Mouse (Mus musculus): ENCODE results near the gene Tmbim1. TPM values are rescaled to one million over a fixed set of nuclear protein-coding genes. Genes with fewer than 3 reads are reported as not detected.
"Not testable (repeated sequence)": the region's sequence is repeated elsewhere in the genome, so short reads cannot be mapped to it uniquely, and the experiment has no call there.

The Tmbim1 gene
- polyA plus RNA-seq, 1 experiment from 2014 or later = 8.6 TPM

DNA sequence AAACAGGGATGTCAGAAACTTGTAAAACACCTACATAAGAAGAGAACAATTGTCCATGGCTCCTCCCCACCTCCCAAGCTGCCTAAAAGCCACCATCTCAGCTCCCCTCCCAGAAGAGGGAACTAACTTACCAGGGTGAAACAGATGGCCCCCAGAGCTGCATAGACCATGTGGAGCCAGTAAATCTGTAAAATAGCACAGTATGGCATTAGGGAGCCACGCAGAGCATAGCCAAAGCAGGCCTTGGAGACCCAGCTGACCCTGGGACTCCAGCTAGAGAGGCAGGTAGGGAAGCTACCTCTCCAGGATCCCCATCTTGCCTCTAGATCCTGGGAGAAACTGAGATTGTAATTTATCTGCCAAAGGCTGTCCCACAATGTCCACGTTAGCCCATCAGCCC, 15.7 kb downstream of the Tmbim1 start:
- no peak overlapping the region for H3K4me2 ChIP-seq
- H3K27me3 ChIP-seq = no peaks in the 10 kb centered on the region
- WGBS = 87% methylated on average over 2 of the region's 2 CpGs
- H3K9ac ChIP-seq = no peak overlapping the region
- H3K36me3 ChIP-seq = peaks cover 52% of the 10 kb centered on the region
- H3K4me3 ChIP-seq = no peak overlapping the region
- H3K9me3 ChIP-seq = no peaks in the 10 kb centered on the region
- H3K27ac ChIP-seq = no peak overlapping the region
- H3K4me1 ChIP-seq (replicated peaks) = peaks cover 30% of the 10 kb centered on the region
- ATAC-seq (ENCODE audit: low FRiP score) = no peak

DNA sequence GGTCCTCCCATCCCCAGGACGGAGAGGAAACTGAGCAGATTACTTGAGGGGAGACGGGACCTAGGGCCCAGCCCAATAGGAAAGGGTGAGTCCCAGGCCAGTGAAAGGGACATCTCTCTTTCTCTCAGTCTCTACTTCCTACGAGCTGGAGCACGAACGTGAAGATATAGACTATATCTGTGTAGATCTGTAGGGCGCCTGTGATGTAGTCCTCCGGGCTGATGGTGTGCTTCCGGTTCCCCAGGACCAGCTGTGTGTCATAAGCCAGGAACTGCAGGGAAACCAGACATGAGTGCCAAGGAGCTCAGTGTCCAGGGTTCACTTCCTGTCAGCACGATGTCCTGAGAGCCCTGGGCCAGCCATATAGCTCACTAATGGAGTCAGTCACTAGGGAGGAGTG, 16.2 kb downstream of the Tmbim1 start:
- peaks cover 51% of the 10 kb centered on the region for H3K36me3 ChIP-seq
- H3K4me3 ChIP-seq = no peak overlapping the region
- no peak overlapping the region for H3K4me2 ChIP-seq
- H3K27me3 ChIP-seq = no peaks in the 10 kb centered on the region
- H3K9ac ChIP-seq = no peak overlapping the region
- H3K4me1 ChIP-seq (replicated peaks) = peaks cover 29% of the 10 kb centered on the region
- H3K27ac ChIP-seq = no peak overlapping the region
- H3K9me3 ChIP-seq = no peaks in the 10 kb centered on the region
- ATAC-seq (ENCODE audit: low FRiP score) = no peak
- WGBS = 92% methylated on average over 9 of the region's 9 CpGs

DNA sequence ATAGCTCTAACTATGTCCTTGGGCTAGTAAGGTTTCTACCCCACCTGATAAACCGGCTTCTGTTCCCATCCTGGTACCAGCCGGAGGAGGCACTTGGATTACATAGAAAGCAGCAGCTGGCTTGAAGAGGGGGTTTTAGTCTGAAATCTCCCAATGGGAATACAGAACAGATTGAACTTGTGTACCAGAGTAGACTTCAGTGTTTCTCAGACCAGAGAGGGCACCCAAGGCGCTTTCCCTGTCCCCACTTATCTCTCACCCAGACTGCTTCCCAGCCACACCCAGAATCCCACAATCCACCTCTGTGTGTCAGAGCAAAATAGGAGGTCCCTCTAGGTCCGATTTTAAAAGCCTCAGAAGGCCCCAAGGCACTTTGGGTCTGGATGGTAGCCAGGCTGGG, 17.1 kb downstream of the Tmbim1 start:
- H3K9me3 ChIP-seq = no peaks in the 10 kb centered on the region
- WGBS = 87% methylated on average over 4 of the region's 4 CpGs
- no peak overlapping the region for H3K27ac ChIP-seq
- no peak for ATAC-seq (ENCODE audit: low FRiP score)
- no peak overlapping the region for H3K4me2 ChIP-seq
- peaks cover 45% of the 10 kb centered on the region for H3K36me3 ChIP-seq
- no peaks in the 10 kb centered on the region for H3K27me3 ChIP-seq
- no peak overlapping the region; the same call in 1 of the 2 replicates for H3K9ac ChIP-seq
- no peak overlapping the region for H3K4me3 ChIP-seq
- peaks cover 34% of the 10 kb centered on the region for H3K4me1 ChIP-seq (replicated peaks)

DNA sequence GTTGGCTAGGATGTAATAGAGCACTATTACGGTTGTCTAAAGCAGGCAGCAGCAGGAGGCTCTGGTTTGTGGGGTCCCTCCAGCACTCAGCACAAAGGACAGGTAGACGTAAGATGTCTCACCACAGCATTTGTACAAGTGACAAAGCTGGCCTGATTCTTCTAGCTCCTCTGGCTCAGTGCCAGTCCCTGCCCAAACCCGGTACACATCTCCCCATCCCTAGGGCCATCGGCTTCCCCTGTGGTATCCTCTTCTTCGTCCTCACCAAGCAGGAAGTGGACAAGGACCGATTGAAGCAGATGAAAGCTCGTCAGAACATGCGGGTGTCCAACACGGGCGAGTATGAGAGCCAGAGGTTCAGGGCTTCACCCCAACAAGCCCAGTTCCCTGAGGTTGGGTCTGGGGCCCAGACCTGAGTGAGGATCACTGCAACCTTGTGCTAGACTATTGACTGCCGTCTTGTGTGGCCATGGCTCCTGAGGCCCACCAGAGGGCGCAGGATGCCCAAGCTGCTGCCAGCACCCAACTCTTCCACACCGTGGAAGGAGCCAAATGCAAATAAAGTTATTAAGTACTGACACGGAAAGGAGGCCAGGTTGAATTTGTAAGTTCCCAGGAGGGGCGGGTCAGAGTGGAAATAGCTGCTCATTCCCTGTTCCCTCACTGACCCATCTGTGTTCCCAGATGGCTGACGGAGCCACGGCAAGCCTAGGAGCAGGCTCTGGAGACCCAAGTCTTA, 18.4 kb downstream of the Tmbim1 start:
- H3K36me3 ChIP-seq = peaks cover 44% of the 10 kb centered on the region

DNA sequence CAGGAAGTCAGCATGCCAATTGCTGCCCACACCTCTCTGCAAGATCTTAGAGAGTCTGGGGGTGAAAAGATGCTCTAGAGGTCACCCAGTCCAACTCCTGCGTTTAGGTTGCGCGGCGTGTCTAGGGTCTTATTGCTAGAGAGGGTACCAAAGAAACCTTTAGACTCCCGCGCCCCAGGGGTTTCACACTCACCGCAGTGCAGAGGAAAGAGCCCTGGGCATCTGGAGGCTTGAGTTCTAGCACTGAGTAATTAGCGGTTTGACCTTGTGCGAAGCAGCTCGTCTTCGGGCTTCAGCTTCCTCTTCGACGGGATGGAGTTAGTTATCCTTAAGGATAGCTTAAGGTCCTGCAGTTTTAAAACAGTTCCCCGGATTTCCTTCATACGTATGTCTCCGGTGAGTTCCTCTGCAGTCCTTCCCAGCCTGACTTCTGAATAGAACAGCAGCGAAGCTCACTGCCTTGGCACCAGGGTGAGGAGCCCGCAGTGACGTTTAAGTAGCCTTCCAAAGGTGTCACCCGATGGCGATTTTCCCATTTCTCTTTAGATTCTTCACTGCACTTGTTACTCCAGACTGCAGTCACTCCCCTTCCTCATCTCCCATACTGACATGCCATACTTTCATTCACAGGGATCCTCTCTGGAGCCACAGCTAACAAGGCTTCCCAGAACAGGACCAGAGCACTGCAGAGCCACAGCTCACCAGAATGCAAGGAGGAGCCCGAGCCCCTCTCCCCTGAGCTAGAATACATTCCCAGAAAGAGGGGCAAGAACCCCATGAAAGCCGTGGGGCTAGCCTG, 20.0 kb downstream of the Tmbim1 start:
- Histone ChIP-seq H3K36me3 (peaks cover 44% of the 10 kb centered on the region), H3K4me3 (peak overlapping the region; percentile 78), H3K9me3 (no peaks in the 10 kb centered on the region), H3K4me2 (peak overlapping the region; percentile 77), H3K9ac (peak overlapping the region; percentile 79), H3K4me1 (replicated peaks) (peaks cover 44% of the 10 kb centered on the region), H3K27me3 (no peaks in the 10 kb centered on the region), H3K27ac (peak overlapping the region; percentile 68)
- WGBS = 4% methylated on average over 23 of the region's 23 CpGs
- ATAC-seq (ENCODE audit: low FRiP score) = no peak

More for the DNA sequence above, 18.4 kb downstream of the Tmbim1 start:
- not testable (repeated sequence) for H3K9ac ChIP-seq; H3K27ac ChIP-seq; H3K9me3 ChIP-seq; H3K27me3 ChIP-seq; ATAC-seq (ENCODE audit: low FRiP score); H3K4me3 ChIP-seq; H3K4me2 ChIP-seq
- 59% methylated on average over 15 of the region's 17 CpGs for whole genome bisulfite sequencing
- H3K4me1 ChIP-seq (replicated peaks) = peaks cover 44% of the 10 kb centered on the region

DNA sequence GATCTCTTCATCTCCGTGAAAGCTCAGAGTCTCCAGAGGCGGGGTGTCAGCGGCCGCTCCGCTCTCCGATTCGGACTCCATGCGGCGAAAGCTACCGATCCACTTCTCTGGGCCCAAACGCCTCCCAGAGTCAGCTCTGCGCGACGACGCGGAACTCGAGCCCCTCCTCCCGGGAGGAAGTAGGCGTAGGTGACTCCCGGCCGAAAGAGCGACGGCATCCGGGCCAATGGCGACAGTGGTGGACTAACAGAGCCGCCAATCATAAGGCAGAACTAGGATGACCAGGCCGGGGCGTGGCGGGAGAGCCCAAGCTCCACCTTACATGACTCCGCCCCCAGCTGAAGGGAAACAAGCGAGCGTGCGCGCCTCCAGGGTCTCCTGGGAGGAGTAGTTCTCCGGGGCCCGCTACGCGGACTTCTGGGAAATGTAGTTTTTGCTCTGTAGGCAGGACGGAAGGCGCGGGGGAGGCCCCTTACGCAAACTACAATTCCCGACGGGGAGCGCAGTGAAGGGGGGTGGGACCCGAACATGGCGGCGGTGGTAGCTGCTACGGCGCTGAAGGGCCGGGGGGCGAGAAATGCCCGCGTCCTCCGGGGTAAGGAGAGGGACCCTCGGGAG, 20.8 kb downstream of the Tmbim1 start, which contains the start of the genes Aamp and Pnkd:
Aamp (minus strand) TSS at position 196 of the 618 bp plus-strand sequence.
Pnkd (plus strand) TSS at position 388 of the 618 bp plus-strand sequence.
- no peaks in the 10 kb centered on the region for H3K27me3 ChIP-seq
- H3K4me3 ChIP-seq = peak within 1 kb of the TSS; percentile 78
- peaks cover 44% of the 10 kb centered on the region for H3K36me3 ChIP-seq
- no peaks in the 10 kb centered on the region for H3K9me3 ChIP-seq
- WGBS = under 1% methylated on average over 56 of the region's 56 CpGs
- H3K4me1 ChIP-seq (replicated peaks) = peaks cover 36% of the 10 kb centered on the region
- H3K4me2 ChIP-seq = peak within 1 kb of the TSS; percentile 85
- H3K27ac ChIP-seq = peak within 1 kb of the TSS; percentile 87
- peak; percentile 98 for ATAC-seq (ENCODE audit: low FRiP score)
- H3K9ac ChIP-seq = peak within 1 kb of the TSS; percentile 89

GRCm38 (mm10) chr1:74283686-74284463, 21.5 kb downstream of the Tmbim1 start:
- H3K4me1 ChIP-seq (replicated peaks) = peaks cover 33% of the 10 kb centered on the region
- H3K36me3 ChIP-seq = peaks cover 45% of the 10 kb centered on the region
- 16% methylated on average over 15 of the region's 15 CpGs for whole genome bisulfite sequencing
- peak overlapping the region; percentile 89 for H3K9ac ChIP-seq
- no peaks in the 10 kb centered on the region for H3K27me3 ChIP-seq
- H3K9me3 ChIP-seq = no peaks in the 10 kb centered on the region
- ATAC-seq (ENCODE audit: low FRiP score) = peak; percentile 57
- H3K4me2 ChIP-seq = peak overlapping the region; percentile 85
- H3K27ac ChIP-seq = peak overlapping the region; percentile 87
- peak overlapping the region; percentile 78 for H3K4me3 ChIP-seq

DNA sequence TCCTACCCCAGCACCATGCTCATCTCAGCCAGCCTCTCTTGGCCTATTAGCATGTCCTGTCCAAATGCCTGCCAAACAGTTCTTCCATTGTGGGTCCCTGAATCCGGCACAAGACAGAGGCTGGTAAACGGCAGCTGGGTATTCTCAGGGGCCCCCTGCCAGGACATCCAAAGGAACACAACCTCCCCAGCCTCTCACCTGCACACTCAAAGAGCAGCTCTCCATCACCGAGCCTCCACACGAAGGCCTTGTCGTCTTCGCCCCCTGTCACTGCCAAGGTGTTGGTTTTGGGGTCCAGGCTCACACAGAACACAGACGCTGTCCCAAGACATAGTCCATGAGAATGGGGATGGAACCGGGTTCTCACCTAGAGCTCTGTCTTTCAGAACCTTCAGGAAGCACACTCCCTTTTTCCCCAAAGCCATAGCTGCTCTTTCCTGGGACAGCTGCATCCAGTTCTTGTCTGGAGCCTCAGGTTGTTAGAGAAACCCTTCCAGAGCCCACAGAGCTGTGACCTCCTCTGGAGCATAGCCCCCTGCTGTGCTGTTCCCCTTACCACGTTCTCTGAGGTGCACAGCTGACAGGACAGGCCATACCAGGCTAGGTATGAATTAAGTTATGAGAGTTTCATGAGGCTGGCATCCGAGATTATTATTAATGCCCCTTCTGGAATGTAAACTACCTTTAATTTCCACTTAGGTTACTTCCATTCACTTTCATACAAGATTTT, 22.4 kb downstream of the Tmbim1 start:
- no peak overlapping the region for H3K27ac ChIP-seq
- peak overlapping the region; percentile 78 for H3K4me3 ChIP-seq
- no peaks in the 10 kb centered on the region for H3K9me3 ChIP-seq
- H3K36me3 ChIP-seq = peaks cover 47% of the 10 kb centered on the region
- H3K4me1 ChIP-seq (replicated peaks) = peaks cover 33% of the 10 kb centered on the region
- ATAC-seq (ENCODE audit: low FRiP score) = no peak
- no peak overlapping the region for H3K9ac ChIP-seq
- no peaks in the 10 kb centered on the region for H3K27me3 ChIP-seq
- peak overlapping the region; percentile 27; the same call in 1 of the 2 replicates for H3K4me2 ChIP-seq
- WGBS = 91% methylated on average over 10 of the region's 10 CpGs

GRCm38 (mm10) chr1:74281886-74282285, 23.5 kb downstream of the Tmbim1 start:
- Histone ChIP-seq H3K9ac (no peak overlapping the region), H3K4me1 (replicated peaks) (peaks cover 36% of the 10 kb centered on the region), H3K27ac (no peak overlapping the region), H3K4me3 (no peak overlapping the region), H3K27me3 (no peaks in the 10 kb centered on the region), H3K36me3 (peaks cover 47% of the 10 kb centered on the region), H3K9me3 (no peaks in the 10 kb centered on the region), H3K4me2 (no peak overlapping the region)
- 95% methylated on average over 8 of the region's 8 CpGs for WGBS
- ATAC-seq (ENCODE audit: low FRiP score) = no peak

- H3K9me3 ChIP-seq = no peaks in the 10 kb centered on the region
- H3K9ac ChIP-seq = no peak overlapping the region
- no peak for ATAC-seq (ENCODE audit: low FRiP score)
- no peak overlapping the region for H3K27ac ChIP-seq
- peaks cover 47% of the 10 kb centered on the region for H3K36me3 ChIP-seq
- no peak overlapping the region for H3K4me2 ChIP-seq
- 93% methylated on average over 2 of the region's 2 CpGs for WGBS
- H3K4me1 ChIP-seq (replicated peaks) = peaks cover 35% of the 10 kb centered on the region
- H3K27me3 ChIP-seq = no peaks in the 10 kb centered on the region
- H3K4me3 ChIP-seq = no peak overlapping the region
Measured at GRCm38 (mm10) chr1:74281372-74281771, 24.1 kb downstream of the Tmbim1 start.

DNA sequence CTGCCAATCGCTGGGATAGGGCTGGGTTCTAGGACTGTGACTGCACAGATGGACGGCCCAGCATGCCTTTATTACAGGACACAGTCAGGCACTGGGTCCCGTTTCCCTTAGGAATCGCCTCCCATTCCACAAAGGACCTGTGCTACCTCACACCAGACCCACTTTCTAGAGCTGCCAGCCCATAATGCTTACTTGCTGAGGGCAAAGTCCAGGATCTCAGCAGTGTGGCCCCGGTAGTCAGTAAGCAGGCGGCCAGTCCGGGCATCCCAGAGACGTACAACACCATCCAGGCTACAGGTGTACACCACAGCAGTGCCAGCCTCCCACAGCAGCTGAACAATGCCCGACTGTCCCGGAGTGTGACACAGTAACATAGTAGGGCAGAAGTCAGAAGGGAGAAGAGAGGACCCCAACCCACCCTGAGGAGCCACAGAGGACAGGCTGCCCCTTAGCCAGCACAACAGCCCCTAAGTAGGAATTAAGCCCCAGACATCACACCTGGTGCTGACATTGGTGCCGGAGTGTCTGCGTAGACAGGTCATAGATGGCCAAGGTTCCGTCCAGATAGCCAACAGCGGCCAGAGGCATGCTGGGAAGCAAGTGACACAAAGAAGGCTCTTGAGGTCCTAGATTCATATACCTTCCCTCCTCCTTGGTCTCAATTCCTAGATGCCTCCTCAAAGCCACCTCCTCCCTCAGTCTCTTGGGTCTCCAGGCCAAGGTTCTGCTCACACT, 24.7 kb downstream of the Tmbim1 start:
- 95% methylated on average over 14 of the region's 14 CpGs for WGBS
- Histone ChIP-seq H3K4me1 (replicated peaks) (peaks cover 29% of the 10 kb centered on the region), H3K9ac (no peak overlapping the region), H3K9me3 (no peaks in the 10 kb centered on the region), H3K4me2 (no peak overlapping the region), H3K4me3 (no peak overlapping the region), H3K36me3 (peaks cover 47% of the 10 kb centered on the region), H3K27me3 (no peaks in the 10 kb centered on the region), H3K27ac (no peak overlapping the region)
- no peak for ATAC-seq (ENCODE audit: low FRiP score)

Measured in hindbrain, embryonic 13.5 days (tissue).